Mouse (Mus musculus) cerebellum, adult 8-10 months (tissue): ENCODE data around the gene Fosb.

Source experiments
- DNase-seq: peaks from one replicate; pipeline ENCODE4 v3.0.0; 2022

Fosb gene

DNA sequence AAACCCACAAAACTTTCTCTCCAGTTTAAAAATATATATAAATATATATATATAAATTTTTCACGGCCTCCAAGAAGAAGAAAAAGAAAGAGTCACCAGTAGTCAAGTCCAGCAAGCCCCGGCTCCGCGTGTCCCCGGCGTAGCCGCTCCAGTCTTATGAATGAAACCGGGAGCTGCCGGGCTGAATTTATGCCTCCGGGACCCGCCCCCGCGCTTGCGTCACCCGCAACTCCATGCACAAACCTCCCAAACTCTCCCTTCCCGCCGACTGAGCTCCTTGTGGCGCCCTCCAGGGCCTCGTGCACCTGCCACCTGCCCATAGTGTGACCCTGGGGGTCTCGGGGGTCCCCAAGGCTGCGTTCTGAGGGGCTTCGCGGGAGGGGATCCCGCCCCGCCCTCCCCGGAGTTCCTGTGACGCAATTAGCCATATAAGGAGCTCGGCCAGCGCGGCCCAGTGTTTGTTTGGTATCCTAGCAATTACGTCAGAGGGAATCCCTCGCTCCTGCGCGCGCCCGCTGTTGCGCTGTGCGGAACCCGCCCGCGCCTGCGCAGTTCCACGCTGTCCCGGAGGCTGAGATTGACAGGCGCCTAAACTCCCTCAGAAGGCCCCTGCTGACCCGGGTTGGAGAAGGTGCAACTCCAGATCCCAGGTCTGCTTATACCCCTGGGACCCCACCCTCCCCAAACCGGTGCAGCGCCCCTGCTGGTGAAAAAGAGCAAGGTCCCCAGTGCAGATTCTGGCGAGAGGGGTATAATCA is at the start of gene Fosb:
Gene Fosb, minus strand, starts transcription at position 168 of the 758 bp plus-strand sequence.
- DNase-seq, result peak; percentile 95

DNA sequence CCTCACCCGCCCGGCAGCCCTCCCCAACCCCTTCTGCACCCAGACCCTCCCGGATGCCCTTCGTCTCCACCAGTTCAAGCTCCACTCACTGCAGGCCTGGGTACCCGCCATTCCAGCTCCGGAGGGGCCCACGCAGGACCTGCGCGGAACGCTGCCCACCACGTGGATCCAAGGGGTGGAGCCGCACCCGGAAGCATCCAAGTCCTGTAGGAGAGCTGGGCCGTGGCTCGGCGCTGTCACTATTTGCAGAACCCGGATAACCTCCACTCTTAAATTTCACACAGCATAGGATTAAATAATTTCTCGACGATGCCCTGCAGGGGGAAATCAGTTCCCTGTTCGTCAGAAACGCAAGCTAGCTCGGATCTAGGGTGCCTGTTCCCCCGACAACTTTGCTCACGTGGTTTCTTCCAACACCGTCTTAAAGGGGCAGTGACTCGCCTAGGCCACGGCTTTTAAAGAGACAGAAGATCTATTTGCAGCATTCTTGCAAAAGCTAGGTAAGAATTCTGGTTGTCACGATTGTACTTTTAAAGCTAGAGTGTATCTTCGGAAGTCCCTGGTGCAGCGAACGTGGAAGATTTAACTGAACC is 49.5 kb upstream of the Fosb start, which contains the start of the genes Cd3eap and Ppp1r13l:
Gene Cd3eap, minus strand, starts transcription at position 185 of the 593 bp plus-strand sequence.
Gene Ppp1r13l, plus strand, starts transcription at position 451 of the 593 bp plus-strand sequence.
- peak; percentile 89 for DNase-seq

DNA sequence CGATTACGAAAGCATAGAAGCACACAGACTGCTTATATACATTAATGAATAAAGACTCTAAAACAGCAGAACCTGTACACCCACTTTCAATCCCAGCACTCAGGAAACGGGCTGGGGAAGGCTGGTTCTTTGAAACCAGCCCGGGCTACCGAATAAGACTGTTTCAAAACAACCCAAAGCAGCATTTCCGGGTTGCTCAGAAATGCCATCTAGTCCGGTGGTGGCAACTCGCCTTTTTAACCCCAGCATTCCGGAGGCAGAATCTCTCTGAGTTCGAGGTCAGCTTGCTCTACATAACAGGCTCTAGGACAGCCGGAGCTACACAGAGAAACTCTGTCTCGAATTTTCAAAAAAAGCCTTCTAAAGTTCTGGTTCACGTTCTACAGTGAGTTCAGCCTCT is 48.8 kb upstream of the Fosb start:
- DNase-seq, result no peak

DNA sequence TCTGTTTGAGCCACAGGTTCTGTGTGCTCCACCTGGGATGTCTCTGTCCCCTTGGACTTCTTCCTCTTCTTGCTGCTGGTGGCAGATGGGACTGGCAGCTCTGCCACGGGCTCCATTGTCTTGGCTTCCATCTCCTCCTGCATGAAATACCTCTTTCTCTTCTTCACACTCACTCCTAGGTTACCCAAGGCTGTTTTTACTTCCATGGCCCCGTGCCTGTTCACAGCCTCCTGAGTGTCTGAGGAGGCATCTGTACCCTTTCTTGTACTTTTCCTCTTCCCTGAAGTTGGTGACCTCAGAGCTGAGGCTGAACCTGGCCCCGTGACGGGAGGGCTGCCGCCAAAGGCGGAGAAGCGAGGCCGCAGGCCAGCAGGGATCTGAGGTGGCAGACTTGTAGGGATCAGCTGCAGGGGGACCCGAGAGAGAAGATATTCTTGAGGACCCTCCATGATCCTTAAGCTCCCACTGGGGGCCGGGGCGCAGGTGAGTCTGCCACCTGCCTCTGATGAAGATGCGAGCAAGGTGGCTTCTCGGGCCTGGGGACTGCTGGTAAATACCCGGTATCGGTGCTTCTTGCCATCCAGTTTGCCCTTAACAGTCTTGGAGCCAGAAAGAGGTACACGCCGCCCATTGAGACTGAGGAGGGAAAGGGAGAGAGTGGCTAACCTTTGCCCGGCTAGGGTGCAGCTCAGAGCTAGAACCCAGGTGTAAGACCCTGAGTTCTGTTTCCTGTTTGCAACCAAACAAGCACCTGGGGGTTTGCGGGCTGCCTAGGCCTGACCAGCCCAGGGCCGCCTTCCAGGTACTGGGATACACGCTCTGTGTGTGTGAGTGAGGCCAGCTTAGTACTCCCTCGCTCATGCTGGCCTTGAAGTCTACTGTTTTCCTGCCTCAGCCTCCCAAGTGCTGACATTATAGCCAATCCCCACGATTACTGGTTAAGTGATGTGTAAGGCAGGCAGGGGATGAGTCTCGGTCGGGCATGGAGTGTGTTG is 47.8 kb upstream of the Fosb start:
- no peak for DNase-seq

DNA sequence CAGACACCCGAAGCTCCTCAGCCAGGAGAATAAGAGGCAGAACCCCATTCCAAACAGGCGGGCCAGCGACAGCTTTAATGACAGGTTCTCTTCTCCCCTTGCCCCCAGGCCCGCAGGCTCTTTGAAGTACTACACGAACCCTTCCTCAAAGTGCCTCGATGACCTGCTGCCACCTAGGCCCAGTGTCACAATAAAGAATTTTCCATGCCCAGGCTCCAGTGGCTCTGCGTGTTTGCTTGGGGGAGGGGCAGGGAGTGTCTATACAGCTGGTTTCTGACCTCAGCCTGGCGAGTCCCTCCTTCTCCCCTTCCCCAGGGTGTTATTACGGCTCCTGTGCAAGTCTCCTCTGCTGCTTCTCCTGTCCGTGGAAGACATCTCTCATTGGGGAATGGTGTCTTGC is 46.5 kb upstream of the Fosb start:
- no peak for DNase-seq

DNA sequence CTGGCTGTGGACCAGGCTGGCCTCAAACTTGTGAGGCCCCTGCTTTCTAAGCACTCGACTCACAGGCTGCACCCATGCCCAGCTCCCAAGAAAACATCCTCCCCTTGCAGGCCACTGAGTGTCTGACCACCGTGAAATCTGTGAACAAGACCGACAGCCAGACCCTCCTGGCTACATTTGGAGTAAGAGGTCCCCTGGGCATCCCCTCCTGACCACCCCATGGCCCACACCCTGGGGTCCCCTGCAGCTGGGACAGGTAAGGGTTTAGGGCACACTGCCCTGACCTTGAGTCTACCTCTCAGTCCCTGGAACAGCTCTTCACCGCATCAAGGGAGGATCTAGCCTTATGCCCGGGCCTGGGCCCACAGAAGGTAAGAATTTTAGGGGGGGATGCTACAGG is 45.1 kb upstream of the Fosb start:
- no peak for DNase-seq

DNA sequence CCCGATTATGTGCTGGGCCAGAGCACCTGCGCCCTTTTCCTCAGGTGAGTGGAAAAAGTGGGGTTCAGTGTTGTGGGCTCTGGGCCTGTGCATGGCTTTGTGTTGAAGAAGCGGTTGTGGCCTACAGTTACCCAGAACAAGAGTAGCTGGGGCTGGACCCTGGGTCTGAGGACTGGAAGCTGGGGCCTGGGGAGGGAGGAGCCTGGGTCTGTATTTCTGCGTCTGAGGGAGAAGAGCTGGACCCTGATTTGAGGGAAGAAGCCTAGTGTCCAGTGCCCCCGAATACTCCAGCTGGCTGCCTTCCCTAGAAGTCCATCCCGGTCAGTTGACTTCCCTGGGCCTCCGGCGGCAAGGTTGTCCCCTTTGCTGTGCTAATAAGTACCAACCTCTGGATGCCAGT is 40.4 kb upstream of the Fosb start:
- no peak for DNase-seq

DNA sequence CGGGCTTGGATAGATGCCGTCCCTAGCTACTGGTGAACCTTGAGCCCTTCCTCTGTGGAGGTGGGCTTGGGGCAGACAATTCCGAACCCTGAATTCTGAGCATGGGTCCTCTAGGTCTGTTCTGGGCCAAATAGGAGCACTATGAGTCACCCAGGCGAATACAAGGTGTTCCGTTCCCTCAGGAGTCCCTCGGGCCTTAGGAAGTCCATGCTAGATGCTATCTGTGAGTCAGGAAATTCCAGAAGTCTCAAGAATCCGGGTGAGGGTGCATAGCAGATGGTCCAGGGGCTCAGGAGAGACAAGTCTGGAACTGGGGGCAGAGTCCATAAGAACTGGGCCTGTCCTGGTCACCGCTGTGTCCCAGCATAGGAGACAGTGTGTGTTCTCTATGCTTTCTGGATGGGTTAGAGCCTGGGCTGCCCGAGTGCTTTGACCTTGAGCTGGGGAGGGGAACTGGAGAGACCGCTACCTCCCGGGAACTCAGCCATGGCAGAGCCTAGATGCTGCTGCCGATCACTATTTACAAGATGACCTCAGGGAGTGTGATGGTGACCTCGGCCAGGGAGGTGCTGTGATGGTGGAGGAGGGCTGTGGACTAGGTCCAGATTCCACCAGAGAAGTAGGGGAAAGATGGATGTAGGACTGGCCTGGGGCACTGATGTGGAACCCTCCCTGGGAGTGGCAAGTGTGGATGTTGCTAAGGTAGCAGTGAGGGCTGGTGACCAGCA is 39.5 kb upstream of the Fosb start:
- no peak for DNase-seq

DNA sequence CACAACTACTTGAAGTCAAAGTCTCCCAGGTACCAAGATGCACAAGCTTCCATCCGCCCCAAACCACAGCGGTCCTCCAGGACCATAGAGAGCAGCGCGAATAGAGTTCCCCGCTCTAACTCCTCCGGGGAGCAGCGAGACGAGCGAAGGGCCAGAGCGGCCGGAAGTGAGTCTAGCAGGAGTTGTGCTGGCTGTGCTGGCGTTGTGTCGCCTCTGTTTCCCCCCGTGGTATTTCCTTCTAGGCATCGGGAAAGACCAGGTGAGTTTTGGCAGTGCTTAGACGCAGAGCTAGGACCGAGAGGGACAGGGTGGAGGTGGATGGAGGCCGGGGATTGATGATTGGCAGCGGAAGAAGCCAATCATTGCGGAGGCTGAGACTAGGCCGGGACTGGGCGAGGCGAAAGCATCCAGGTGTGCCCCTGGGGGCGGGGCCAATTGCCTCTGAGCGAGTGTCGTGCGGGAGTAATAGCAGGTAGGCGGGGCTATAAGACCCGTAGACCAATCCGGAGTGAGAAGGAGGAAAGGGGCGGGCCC is 35.2 kb upstream of the Fosb start:
- DNase-seq, result peak; percentile 97

DNA sequence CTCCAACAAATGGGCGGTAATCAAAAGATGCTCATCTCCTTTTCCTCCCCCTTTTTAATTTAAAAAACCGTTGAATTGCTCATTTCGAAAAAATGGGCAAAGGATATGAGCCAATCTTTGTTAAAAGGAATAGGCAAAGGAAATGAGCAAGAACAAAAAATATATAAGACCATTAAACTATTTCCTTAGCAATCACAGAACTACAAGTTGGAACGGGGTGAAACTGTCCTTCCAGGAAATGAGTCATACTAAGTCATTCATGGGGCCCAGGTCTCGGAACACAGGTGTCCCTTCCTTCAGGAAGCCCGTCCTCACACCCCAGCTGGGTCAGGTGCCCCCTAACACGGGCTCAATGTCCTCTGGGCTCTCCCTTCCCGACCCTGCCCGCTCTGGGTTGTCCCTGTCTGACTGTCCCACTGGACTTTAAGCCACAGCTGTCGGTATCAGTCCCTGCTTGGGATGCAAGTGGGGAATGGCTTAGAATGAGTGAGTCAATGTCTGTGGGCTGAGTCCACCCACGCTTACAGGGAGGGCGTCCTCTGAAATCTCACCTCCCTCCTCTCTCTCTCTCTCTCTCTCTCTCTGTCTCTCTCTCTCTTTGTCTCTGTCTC is 34.5 kb upstream of the Fosb start, which contains the start of gene Ercc1:
Gene Ercc1, plus strand, starts transcription at position 542 of the 611 bp plus-strand sequence.
- DNase-seq, result peak; percentile 43

DNA sequence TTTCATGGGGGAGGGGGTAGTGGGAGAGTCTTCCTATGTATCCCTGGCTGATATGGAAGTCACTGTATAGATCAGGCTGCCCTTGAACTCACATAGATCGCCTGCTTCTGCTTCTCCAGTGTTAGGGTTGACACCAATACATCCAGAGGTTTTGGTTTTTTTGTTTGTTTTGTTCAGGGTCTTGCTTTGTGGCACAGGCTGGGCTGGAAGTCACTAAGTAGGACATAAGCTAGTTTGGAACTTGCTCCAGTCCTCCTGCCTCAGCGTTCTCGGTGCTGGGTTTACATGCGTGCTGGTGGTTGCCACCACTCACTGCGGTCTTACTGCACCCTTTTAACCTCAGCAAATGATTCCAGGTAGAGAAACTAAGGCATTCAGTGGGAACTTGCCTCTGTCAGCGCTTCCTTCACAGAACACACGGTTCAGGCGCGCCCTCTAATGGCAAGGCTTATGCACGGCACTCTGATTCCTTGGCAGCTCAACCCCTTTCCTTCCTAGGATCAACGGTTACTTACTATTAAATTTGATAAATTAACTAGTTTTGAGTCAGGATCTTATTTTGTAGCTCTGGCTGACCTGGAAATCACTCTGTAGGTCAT is 33.5 kb upstream of the Fosb start:
- DNase-seq, result peak; percentile 74

DNA sequence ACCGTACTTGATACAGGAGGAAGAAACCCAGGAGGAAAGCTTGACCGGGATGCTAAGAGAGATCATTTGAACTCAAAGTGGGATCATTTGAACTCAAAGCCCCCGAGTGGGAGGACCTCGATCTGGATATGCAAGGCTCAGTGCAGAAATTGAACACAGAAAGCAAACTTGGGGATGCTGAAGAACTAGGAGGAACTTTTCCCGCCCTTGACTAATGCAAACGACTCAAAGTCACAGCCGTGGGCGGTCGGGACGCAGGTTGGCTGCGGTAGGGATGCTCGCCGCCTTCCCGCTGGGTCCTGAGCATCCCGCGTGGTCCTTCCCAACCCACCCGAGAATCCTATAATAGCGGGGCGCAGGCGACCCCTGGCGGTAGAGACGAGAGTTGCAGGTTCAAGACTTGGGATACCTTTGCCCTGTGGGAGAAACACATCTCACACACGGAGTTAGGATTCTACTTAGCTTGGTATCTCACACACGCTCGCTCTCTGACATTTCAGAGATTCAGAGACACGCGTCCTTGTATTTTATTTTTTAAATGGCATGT is 32.7 kb upstream of the Fosb start:
- peak; percentile 96 for DNase-seq

DNA sequence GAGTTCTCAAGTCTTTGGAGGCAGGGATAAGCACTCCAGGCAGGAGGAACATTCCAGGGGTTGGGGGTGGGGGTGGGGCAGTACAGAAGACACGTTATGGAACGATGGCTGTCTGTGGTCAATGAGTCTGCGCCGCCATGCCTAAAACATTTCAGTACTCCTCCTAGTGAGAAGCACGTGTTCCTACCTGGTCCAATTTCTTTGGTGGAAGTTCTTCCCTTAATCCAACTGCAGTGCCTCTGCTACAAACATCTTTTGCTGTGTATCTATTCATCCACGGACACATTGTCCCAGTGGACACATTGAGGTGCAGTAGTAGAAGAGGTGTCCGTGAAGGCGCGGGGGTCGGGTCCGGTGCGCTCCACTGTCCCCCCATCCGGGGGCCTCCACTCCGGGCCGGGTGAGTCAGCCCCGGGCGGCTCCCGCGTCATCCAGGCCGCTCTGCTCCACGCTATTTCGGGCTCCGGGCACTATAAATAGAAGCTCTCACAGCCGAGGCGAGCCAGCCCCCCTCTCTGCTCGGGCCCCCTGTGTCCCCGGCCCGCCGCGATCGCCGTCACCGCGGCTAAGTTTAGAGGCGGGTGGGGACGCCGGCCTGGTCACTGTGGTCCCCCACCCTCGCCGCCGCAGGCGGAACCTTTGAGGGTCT is 32.0 kb upstream of the Fosb start:
- DNase-seq, result peak; percentile 59

DNA sequence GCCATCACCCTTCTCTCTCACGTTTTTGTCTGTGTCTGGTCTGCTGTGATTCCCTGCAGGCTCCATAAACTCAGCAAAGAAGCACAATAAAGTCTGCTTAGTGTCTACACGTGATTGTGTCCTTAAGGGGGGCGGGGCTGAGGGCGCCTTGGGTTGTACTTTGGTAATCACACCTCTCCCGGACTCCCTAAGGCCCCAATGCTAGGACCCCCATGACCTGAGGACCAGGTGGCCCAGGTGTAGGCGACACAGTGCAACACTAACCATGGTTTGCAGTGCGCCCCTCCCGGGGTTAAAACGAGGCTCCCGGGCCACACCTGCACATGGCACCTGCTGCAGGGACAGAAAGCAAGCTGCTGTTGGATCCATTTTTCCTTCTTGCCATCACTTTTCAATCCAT is 31.4 kb upstream of the Fosb start:
- DNase-seq, result no peak

DNA sequence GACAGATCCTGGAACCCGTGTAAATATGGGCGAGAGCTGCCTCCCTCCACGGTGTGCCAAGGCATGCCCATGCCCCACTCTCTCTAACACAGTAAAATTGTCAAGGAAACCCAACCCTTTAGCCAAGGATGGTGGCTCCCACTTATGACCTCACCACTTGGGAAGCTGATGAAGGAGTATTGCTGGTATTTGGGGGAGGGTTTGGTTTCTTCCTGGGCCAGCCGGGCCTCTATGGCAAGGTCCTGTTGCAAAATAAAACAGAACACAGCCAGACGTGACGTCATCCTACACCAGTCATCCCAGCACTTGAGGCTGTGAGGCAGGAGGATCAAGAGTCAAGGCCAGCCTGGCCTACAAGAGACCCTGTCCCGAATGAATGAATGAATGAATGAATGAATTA is 28.7 kb upstream of the Fosb start:
- no peak for DNase-seq

DNA sequence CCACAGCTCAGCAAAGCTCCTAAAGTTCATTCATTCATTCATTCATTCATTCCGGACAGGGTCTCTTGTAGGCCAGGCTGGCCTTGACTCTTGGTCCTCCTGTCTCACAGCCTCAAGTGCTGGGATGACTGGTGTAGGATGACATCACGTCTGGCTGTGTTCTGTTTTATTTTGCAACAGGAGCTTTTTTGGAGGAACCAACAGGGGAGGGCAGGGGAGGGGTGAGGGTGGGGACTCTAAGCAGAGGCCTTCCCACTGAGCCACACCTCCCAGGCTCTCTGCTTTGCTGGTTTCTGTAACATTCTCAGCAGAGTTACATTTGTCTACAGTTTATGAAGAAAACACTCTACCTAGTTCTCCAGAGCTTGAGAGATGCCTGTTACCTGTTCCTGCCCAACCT is 28.2 kb upstream of the Fosb start:
- DNase-seq, result no peak

DNA sequence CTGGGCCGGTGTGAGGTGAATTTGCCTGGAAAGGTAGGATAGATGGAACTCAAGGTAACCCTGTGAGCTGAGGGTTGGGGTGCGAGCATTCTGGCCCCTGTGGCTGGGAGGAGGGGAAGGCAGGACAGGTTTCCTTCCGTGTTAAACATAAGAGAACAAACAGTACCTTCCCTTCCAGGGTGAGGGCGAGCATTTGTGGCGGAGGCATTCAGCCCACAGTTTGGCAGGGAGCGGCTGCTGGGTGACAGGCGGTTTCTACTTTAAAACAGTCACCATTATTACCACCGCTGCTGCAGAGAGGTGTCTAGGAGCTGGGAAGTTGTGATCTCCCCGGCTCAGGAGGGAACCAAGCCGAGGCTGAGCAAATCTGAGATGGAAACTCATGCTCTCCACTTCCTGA is 27.3 kb upstream of the Fosb start:
- DNase-seq, result no peak

DNA sequence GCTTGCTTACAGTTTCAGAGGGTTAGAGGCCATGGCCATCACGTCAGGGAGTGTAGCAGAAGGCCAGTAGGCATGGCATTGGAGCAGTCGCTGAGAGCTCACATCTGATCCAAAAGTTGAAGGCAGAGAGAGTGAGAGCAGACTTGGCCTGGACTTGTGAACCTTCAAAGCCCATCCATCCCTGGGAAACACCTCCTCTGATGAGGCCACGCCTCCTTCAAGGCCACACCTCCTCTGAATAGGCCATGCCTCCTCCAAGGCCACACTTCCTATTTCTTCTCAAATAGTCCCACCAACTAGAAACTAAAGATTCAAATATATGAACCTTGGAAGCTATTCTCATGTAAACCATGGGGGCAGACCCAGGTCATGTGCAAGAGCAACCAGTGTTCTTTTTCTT is 25.7 kb upstream of the Fosb start:
- DNase-seq, result no peak

DNA sequence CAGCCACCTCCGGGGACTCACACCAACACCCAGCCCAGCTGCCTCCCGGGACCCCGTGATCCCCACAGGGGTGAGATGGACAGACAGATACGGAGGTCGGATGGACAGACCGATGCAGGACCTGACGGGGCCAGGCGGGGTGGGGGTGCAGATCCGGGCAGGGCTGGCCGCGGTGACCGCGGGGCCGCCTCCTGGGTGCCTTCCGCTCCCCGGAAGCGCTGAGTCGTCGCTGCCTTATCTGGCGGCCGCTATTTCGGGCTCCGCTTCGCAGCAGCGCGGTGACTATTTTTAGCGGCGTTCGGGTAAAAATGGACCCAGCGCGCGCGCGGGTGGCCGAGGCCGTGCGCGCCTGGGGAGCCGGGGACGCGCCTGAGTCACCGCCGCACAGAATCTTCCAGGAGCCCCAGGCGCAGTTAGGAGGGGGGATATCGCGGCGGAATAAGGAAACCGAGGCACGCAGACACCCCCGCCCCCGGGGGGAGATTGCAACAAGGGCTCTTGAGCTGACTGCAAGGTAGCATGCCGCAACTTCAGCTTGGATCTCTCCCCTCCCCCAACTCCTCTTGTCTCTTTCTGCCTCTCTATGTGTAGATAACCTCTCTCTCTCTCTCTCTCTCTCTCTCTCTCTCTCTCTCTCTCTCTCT is 23.0 kb upstream of the Fosb start:
- DNase-seq, result peak; percentile 78

DNA sequence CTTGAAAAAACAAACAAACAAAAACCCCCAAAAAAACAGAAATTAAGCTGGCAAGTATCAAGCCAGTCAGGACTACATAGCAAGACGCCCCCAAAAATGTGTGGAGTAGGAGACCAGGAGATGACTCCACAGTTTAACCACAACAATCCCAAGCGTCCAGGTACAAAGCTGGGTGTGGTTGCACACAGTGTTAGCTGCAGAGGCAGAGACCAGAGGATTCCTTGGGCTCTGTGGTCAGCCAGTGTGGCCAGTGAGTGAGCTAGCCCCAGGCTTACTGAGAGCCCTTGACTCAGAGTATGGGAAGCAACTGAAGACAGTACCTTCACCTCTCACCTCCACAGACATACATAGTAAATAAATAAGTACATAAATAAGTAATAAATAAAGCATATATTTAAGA is 22.1 kb upstream of the Fosb start:
- DNase-seq, result no peak
